Mouse (Mus musculus): ENCODE measurements at regions not wholly inside any gene's neighbourhood (a gene's known extent, or its start where the extent isn't known, plus 50 kb on each side); places are given as distances from the start of the nearest gene placed in this dataset.

- TF ChIP-seq CTCF (conservative IDR thresholded peaks at IDR 0.05) = no peak
- no peak for DNase-seq (ENCODE audit: low spot score in 2 of 2)
- Histone ChIP-seq H3K4me3 (no peak overlapping the region), H3K27ac (no peak overlapping the region)
Measured at GRCm38 (mm10) chr11:92858170-92858569, 239.7 kb upstream of the Car10 start.

- Histone ChIP-seq H3K27ac (no peak overlapping the region), H3K4me3 (no peak overlapping the region)
- peak; percentile 78 for TF ChIP-seq CTCF (conservative IDR thresholded peaks at IDR 0.05)
- DNase-seq (ENCODE audit: low spot score in 2 of 2) = peak; percentile 23 to 33
Measured at GRCm38 (mm10) chr11:92889693-92890454, 208.0 kb upstream of the Car10 start.

- TF ChIP-seq CTCF (conservative IDR thresholded peaks at IDR 0.05) = no peak
- no peak overlapping the region for H3K4me3 ChIP-seq
- H3K27ac ChIP-seq = no peak overlapping the region
- DNase-seq (ENCODE audit: low spot score in 2 of 2) = no peak
Measured at GRCm38 (mm10) chr11:92899296-92899695, 198.5 kb upstream of the Car10 start.
